Mouse (Mus musculus) limb, embryonic 10.5 days (tissue): ENCODE measurements around the gene Fam81a. TPM values are rescaled to one million over a fixed set of nuclear protein-coding genes. Genes with fewer than 3 reads are reported as not detected.
A peak's percentile ranks its signal among the peaks of the same experiment; 100 is the strongest.

Source experiments
- DNase-seq: peaks from one replicate; pipeline ENCODE4 v3.0.0-alpha.2; 2017; ENCODE audit warnings: low spot score
- H3K27ac ChIP-seq: fragments of 300-500 bp; sonication (generic); 2 replicates; pipeline ENCODE4 v1.5.1; 2016; ENCODE audit warnings: mild to moderate bottlenecking
- H3K27me3 ChIP-seq: fragments of 300-500 bp; sonication (generic); 2 replicates; pipeline ENCODE4 v1.6.1; 2016; ENCODE audit warnings: low read depth, mild to moderate bottlenecking; ENCODE audit not compliant: poor library complexity, severe bottlenecking
- H3K36me3 ChIP-seq: fragments of 300-500 bp; sonication (generic); 2 replicates; pipeline ENCODE4 v1.6.1; 2016; ENCODE audit warnings: mild to moderate bottlenecking, moderate library complexity
- H3K4me1 ChIP-seq: fragments of 300-500 bp; sonication (generic); 2 replicates; pipeline ENCODE4 v1.6.1; 2016
- H3K4me3 ChIP-seq: fragments of 300-500 bp; sonication (generic); 2 replicates; pipeline ENCODE4 v1.5.1; 2016; ENCODE audit warnings: mild to moderate bottlenecking, moderate library complexity
- H3K9me3 ChIP-seq: fragments of 300-500 bp; sonication (generic); replicated peaks from 2 replicates; pipeline ENCODE4 v1.6.1; 2016; ENCODE audit warnings: mild to moderate bottlenecking
- WGBS: fragments of 180-500 bp; shearing (Covaris S2); methylation state at CpG from one replicate; pipeline ENCODE4 v1.1.7; 2016; 5-methylcytosine and 5-hydroxymethylcytosine counted together
- polyA plus RNA-seq: library from polyadenylated mRNA; unstranded; fragments of >200 nt; fragmentation: Nextera tagmentation; extraction: Ambion mirVana; gene quantifications from 2 replicates; pipeline ENCODE4 v1.2.1, GENCODE M21; 2016

The Fam81a gene
- polyA plus RNA-seq = 1.6 and 2.1 TPM in 2 replicates

GRCm38 (mm10) chr9:70142460-70142859, at the start of gene Fam81a:
Fam81a (minus strand) TSS chr9:70142560.
- H3K4me1 ChIP-seq = peaks cover 39% of the 10 kb centered on the region
- H3K36me3 ChIP-seq = no peaks in the 10 kb centered on the region
- no peaks in the 10 kb centered on the region for H3K9me3 ChIP-seq
- peaks cover 51% of the 10 kb centered on the region for H3K27me3 ChIP-seq
- no peak for DNase-seq
- peak within 1 kb of the TSS; percentile 71 for H3K4me3 ChIP-seq
- WGBS = 73% methylated on average over 7 of the region's 7 CpGs
- peak within 1 kb of the TSS; percentile 74 for H3K27ac ChIP-seq

- Histone ChIP-seq H3K36me3 (no peaks in the 10 kb centered on the region), H3K4me1 (peaks cover 17% of the 10 kb centered on the region), H3K27ac (peak overlapping the region; percentile 40; the same call in 1 of the 2 replicates), H3K9me3 (no peaks in the 10 kb centered on the region), H3K4me3 (no peak overlapping the region), H3K27me3 (no peaks in the 10 kb centered on the region)
- DNase-seq = no peak
- 77% methylated on average over 7 of the region's 7 CpGs for WGBS
Observed at GRCm38 (mm10) chr9:70182639-70183038, 40.3 kb upstream of the Fam81a start.

GRCm38 (mm10) chr9:70181719-70182118, 39.4 kb upstream of the Fam81a start:
- 0 out of 2 replicates have a peak overlapping the region, but pooled peaks have one; percentile 7 for H3K27ac ChIP-seq
- DNase-seq = no peak
- no peaks in the 10 kb centered on the region for H3K9me3 ChIP-seq
- peaks cover 17% of the 10 kb centered on the region for H3K4me1 ChIP-seq
- no peak overlapping the region for H3K4me3 ChIP-seq
- 60% methylated on average over 12 of the region's 12 CpGs for WGBS
- no peaks in the 10 kb centered on the region for H3K27me3 ChIP-seq
- no peaks in the 10 kb centered on the region for H3K36me3 ChIP-seq

- 78% methylated on average over 3 of the region's 3 CpGs for WGBS
- Histone ChIP-seq H3K27me3 (no peaks in the 10 kb centered on the region), H3K9me3 (no peaks in the 10 kb centered on the region), H3K27ac (no peak overlapping the region), H3K4me3 (no peak overlapping the region), H3K4me1 (peaks cover 14% of the 10 kb centered on the region), H3K36me3 (no peaks in the 10 kb centered on the region)
- no peak for DNase-seq
Observed at GRCm38 (mm10) chr9:70176291-70176690, 33.9 kb upstream of the Fam81a start.

GRCm38 (mm10) chr9:70174896-70175295, 32.5 kb upstream of the Fam81a start:
- no peaks in the 10 kb centered on the region for H3K9me3 ChIP-seq
- WGBS = 59% methylated on average over 6 of the region's 6 CpGs
- H3K36me3 ChIP-seq = no peaks in the 10 kb centered on the region
- no peak for DNase-seq
- no peak overlapping the region for H3K4me3 ChIP-seq
- no peak overlapping the region for H3K27ac ChIP-seq
- H3K4me1 ChIP-seq = peaks cover 9% of the 10 kb centered on the region; the same call in 1 of the 2 replicates
- no peaks in the 10 kb centered on the region for H3K27me3 ChIP-seq

- DNase-seq = no peak
- no peaks in the 10 kb centered on the region for H3K36me3 ChIP-seq
- 62% methylated on average over 4 of the region's 4 CpGs for WGBS
- H3K4me1 ChIP-seq = peaks cover 9% of the 10 kb centered on the region; the same call in 1 of the 2 replicates
- H3K27me3 ChIP-seq = no peaks in the 10 kb centered on the region
- no peak overlapping the region for H3K4me3 ChIP-seq
- H3K27ac ChIP-seq = no peak overlapping the region
- H3K9me3 ChIP-seq = no peaks in the 10 kb centered on the region
Observed at GRCm38 (mm10) chr9:70174291-70174848, 32.0 kb upstream of the Fam81a start.

- Histone ChIP-seq H3K36me3 (no peaks in the 10 kb centered on the region), H3K27me3 (no peaks in the 10 kb centered on the region), H3K9me3 (no peaks in the 10 kb centered on the region), H3K4me3 (no peak overlapping the region), H3K4me1 (no peaks in the 10 kb centered on the region), H3K27ac (no peak overlapping the region)
- no peak for DNase-seq
- 86% methylated on average over 7 of the region's 7 CpGs for WGBS
Observed at GRCm38 (mm10) chr9:70168973-70169372, 26.6 kb upstream of the Fam81a start.

- H3K27ac ChIP-seq = no peak overlapping the region
- no peak for DNase-seq
- H3K4me3 ChIP-seq = no peak overlapping the region
- H3K9me3 ChIP-seq = no peaks in the 10 kb centered on the region
- 0 out of 2 replicates have a peak, but pooled peaks cover 1% of the 10 kb centered on the region for H3K4me1 ChIP-seq
- no peaks in the 10 kb centered on the region for H3K27me3 ChIP-seq
- WGBS = 83% methylated on average over 10 of the region's 10 CpGs
- no peaks in the 10 kb centered on the region for H3K36me3 ChIP-seq
Observed at GRCm38 (mm10) chr9:70160071-70160470, 17.7 kb upstream of the Fam81a start.

- H3K4me1 ChIP-seq = no peaks in the 10 kb centered on the region
- H3K36me3 ChIP-seq = no peaks in the 10 kb centered on the region
- no peak overlapping the region for H3K4me3 ChIP-seq
- H3K27ac ChIP-seq = no peak overlapping the region
- H3K9me3 ChIP-seq = no peaks in the 10 kb centered on the region
- WGBS = 73% methylated on average over 3 of the region's 3 CpGs
- no peak for DNase-seq
- H3K27me3 ChIP-seq = peaks cover 10% of the 10 kb centered on the region
Observed at GRCm38 (mm10) chr9:70147618-70148017, 5.3 kb upstream of the Fam81a start.

- 87% methylated on average over 4 of the region's 4 CpGs for WGBS
- H3K27me3 ChIP-seq = peaks cover 31% of the 10 kb centered on the region
- peaks cover 17% of the 10 kb centered on the region for H3K4me1 ChIP-seq
- no peaks in the 10 kb centered on the region for H3K36me3 ChIP-seq
- no peaks in the 10 kb centered on the region for H3K9me3 ChIP-seq
- no peak overlapping the region for H3K27ac ChIP-seq
- H3K4me3 ChIP-seq = no peak overlapping the region
- DNase-seq = no peak
Observed at GRCm38 (mm10) chr9:70145426-70145825, 3.1 kb upstream of the Fam81a start.

GRCm38 (mm10) chr9:70143326-70143725, 966 bp upstream of the Fam81a start:
- Histone ChIP-seq H3K27ac (no peak overlapping the region), H3K4me1 (peaks cover 38% of the 10 kb centered on the region), H3K27me3 (peaks cover 43% of the 10 kb centered on the region), H3K36me3 (no peaks in the 10 kb centered on the region), H3K4me3 (no peak overlapping the region), H3K9me3 (no peaks in the 10 kb centered on the region)
- WGBS = 74% methylated on average over 8 of the region's 8 CpGs
- no peak for DNase-seq

- 5% methylated on average over 11 of the region's 11 CpGs for WGBS
- no peaks in the 10 kb centered on the region for H3K36me3 ChIP-seq
- H3K27ac ChIP-seq = no peak overlapping the region
- no peaks in the 10 kb centered on the region for H3K9me3 ChIP-seq
- peaks cover 55% of the 10 kb centered on the region for H3K27me3 ChIP-seq
- H3K4me1 ChIP-seq = peaks cover 39% of the 10 kb centered on the region
- DNase-seq = peak; percentile 34
- peak overlapping the region; percentile 71 for H3K4me3 ChIP-seq
Observed at GRCm38 (mm10) chr9:70141885-70142326, 454 bp downstream of the Fam81a start.

- Histone ChIP-seq H3K27me3 (peaks cover 55% of the 10 kb centered on the region), H3K4me3 (peak overlapping the region; percentile 71), H3K9me3 (no peaks in the 10 kb centered on the region), H3K27ac (peak overlapping the region; percentile 74), H3K4me1 (peaks cover 39% of the 10 kb centered on the region), H3K36me3 (no peaks in the 10 kb centered on the region)
- WGBS = under 1% methylated on average over 87 of the region's 87 CpGs
- peak; percentile 64 for DNase-seq
Observed at GRCm38 (mm10) chr9:70140871-70141796, 1.2 kb downstream of the Fam81a start.
